Mouse (Mus musculus) lung, adult 2 months (tissue): ENCODE data around the gene Abca12.

Source experiments
- CTCF ChIP-seq: fragments of 200-500 bp; IDR thresholded peaks from 2 replicates; pipeline ENCODE4 v1.5.1; 2011; ENCODE audit warnings: mild to moderate bottlenecking, low read length, control low read depth; ENCODE audit not compliant: insufficient read depth
- POLR2A ChIP-seq: fragments of 200-500 bp; IDR thresholded peaks from 2 replicates; pipeline ENCODE4 v1.6.1; 2011; ENCODE audit warnings: low read depth, mild to moderate bottlenecking, control low read depth, low read length, borderline replicate concordance; ENCODE audit errors: extremely low read depth

DNA sequence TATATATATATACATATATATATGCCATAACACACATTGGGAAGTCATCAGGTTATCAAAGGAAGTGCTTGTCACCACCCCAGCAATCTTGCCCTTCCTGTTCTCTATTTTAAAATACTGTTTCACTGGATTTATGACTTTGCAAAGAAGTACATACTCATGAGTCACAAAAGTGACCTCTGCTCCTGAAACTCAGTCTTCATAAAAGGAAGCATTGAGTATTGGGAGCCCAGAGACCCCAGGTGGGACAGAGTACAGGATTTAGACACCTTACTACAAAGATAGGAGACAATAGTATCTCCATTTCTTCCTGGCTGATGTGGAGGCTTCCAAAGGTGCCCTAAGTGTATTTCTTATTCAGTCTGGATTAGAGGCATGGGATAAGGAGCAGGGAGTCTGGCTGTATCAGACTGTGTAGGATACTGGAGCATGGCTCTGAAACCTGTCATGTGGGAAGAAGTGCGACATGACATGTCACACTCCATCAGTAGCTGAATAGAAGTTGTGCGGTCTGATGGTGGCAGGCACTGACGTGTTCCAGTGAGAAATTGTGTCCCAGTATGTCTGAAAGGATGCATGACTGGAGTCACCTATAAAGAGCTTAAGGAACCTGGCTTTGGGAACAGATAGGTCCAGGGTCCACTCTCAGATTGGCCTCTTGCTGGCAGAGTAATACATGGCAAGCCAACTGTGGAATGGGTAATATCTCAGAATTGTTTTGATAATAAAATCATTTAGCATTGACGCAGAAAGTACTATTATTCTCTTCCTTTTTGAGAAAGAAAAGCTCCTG is 76.0 kb downstream of the Abca12 start:
- no peak for TF ChIP-seq POLR2A
- no peak for TF ChIP-seq CTCF
